Mouse (Mus musculus) myocyte (in vitro differentiated cells): ENCODE data around the gene Glrx. TPM values are rescaled to one million over a fixed set of nuclear protein-coding genes. Genes with fewer than 3 reads are reported as not detected.

Experiments used
- H3K27me3 ChIP-seq: one replicate; pipeline ENCODE4 v1.6.1; 2011; ENCODE audit not compliant: control insufficient read depth, insufficient read depth, insufficient read length
- H3K36me3 ChIP-seq: one replicate; pipeline ENCODE4 v1.6.1; 2011; ENCODE audit not compliant: control insufficient read depth, insufficient read depth
- H3K4me2 ChIP-seq: one replicate; pipeline ENCODE4 v1.6.1; 2011; ENCODE audit warnings: low read depth, control low read depth
- H3K4me3 ChIP-seq: one replicate; pipeline ENCODE4 v1.5.1; 2011; ENCODE audit warnings: mild to moderate bottlenecking, control low read depth, moderate library complexity
- H3K79me2 ChIP-seq: one replicate; pipeline ENCODE4 v1.6.1; 2011; ENCODE audit not compliant: control insufficient read depth, insufficient read depth
- H3ac ChIP-seq: one replicate; pipeline ENCODE4 v1.6.1; 2011; ENCODE audit not compliant: control insufficient read depth, insufficient read length
- CEBPB ChIP-seq: IDR thresholded peaks from 2 replicates; pipeline ENCODE4 v1.6.1; 2011; ENCODE audit warnings: mild to moderate bottlenecking, moderate library complexity; ENCODE audit not compliant: poor library complexity, insufficient read depth, severe bottlenecking
- E2F4 ChIP-seq: IDR thresholded peaks from one replicate; pipeline ENCODE4 v1.6.1; 2011; ENCODE audit warnings: mild to moderate bottlenecking, control low read depth, moderate library complexity; ENCODE audit not compliant: insufficient read depth
- MAX ChIP-seq: IDR thresholded peaks from one replicate; pipeline ENCODE4 v1.6.1; 2011; ENCODE audit warnings: low read depth, mild to moderate bottlenecking, control low read depth
- MYOD1 ChIP-seq, 3 experiments: IDR thresholded peaks; one replicate each; pipeline ENCODE4 v1.6.1; 2011; ENCODE audit warnings: control low read depth in 2 of 3, low read depth in 2 of 3, mild to moderate bottlenecking in 2 of 3, moderate library complexity in 1 of 3; ENCODE audit not compliant: insufficient read length in 2 of 3, control insufficient read depth in 1 of 3
- MYOG ChIP-seq, 3 experiments: IDR thresholded peaks; one replicate each; pipeline ENCODE4 v1.6.1; 2011; ENCODE audit warnings: control low read depth in 2 of 3, low read depth in 2 of 3, mild to moderate bottlenecking in 2 of 3; ENCODE audit not compliant: insufficient read length in 2 of 3, control insufficient read depth in 1 of 3, insufficient read depth in 1 of 3
- POLR2A ChIP-seq: IDR thresholded peaks from one replicate; pipeline ENCODE4 v1.6.1; 2011; ENCODE audit warnings: low read depth, mild to moderate bottlenecking, control low read depth, moderate library complexity; ENCODE audit not compliant: insufficient read length
- POLR2AphosphoS2 ChIP-seq: IDR thresholded peaks from one replicate; pipeline ENCODE4 v1.6.1; 2011; ENCODE audit warnings: low read depth, control low read depth; ENCODE audit not compliant: insufficient read length
- REST ChIP-seq: IDR thresholded peaks from one replicate; pipeline ENCODE4 v1.6.1; 2011; ENCODE audit warnings: mild to moderate bottlenecking, control low read depth, moderate library complexity; ENCODE audit not compliant: insufficient read depth, insufficient read length
- SRF ChIP-seq: IDR thresholded peaks from one replicate; pipeline ENCODE4 v1.6.1; 2011; ENCODE audit warnings: low read depth; ENCODE audit not compliant: control insufficient read depth, insufficient read length
- TCF12 ChIP-seq: IDR thresholded peaks from one replicate; pipeline ENCODE4 v1.6.1; 2011; ENCODE audit warnings: mild to moderate bottlenecking, control low read depth; ENCODE audit not compliant: poor library complexity, insufficient read depth, severe bottlenecking
- TCF3 ChIP-seq: IDR thresholded peaks from one replicate; pipeline ENCODE4 v1.6.1; 2011; ENCODE audit warnings: low read depth, control low read depth; ENCODE audit not compliant: insufficient read length
- USF1 ChIP-seq: IDR thresholded peaks from one replicate; pipeline ENCODE4 v1.6.1; 2011; ENCODE audit warnings: low read depth, mild to moderate bottlenecking, control low read depth, moderate library complexity
- polyA plus RNA-seq: library from polyadenylated mRNA; unstranded; fragments of >200 nt; fragmentation: generic; extraction: Trizol; gene quantifications from one replicate; pipeline ENCODE4 v1.2.1, GENCODE M21; 2012; ENCODE audit warnings: missing spikeins

Gene Glrx
- polyA plus RNA-seq, 1 experiment: 27.5 TPM

DNA sequence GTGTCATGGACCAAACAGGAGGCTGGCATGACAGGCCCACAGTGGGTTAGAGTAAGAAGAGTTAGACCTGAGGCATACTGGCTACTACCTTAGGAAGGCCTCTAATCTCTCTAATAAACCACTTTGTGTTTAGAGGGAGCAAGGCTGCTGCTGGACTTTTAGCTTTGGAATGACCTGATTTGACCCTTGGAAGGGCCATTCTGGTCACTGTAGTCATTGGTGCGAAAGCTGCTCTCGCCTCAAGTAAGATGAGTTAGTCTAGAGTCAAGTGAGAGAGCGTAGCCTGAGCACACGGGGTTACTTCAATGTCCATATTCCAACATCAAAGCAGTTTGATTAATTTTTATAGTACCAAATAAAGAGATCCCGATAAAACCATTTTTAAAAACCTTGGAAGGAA lies 3.7 kb downstream of the Glrx start:
- no peak for TF ChIP-seq POLR2A
- no peak for TF ChIP-seq MYOG (IDR thresholded peaks at IDR 0.05; ENCODE audit: control insufficient read depth in 1 of 3, insufficient read depth in 1 of 3, insufficient read length in 2 of 3, low read depth in 2 of 3)
- TF ChIP-seq SRF: no peak
- TF ChIP-seq E2F4: no peak
- no peak overlapping the region for H3K4me2 ChIP-seq
- H3K36me3 ChIP-seq: peaks cover 4% of the 10 kb centered on the region
- H3K4me3 ChIP-seq: no peak overlapping the region
- peaks cover 20% of the 10 kb centered on the region for H3K79me2 ChIP-seq
- H3ac ChIP-seq: no peak overlapping the region
- no peaks in the 10 kb centered on the region for H3K27me3 ChIP-seq

DNA sequence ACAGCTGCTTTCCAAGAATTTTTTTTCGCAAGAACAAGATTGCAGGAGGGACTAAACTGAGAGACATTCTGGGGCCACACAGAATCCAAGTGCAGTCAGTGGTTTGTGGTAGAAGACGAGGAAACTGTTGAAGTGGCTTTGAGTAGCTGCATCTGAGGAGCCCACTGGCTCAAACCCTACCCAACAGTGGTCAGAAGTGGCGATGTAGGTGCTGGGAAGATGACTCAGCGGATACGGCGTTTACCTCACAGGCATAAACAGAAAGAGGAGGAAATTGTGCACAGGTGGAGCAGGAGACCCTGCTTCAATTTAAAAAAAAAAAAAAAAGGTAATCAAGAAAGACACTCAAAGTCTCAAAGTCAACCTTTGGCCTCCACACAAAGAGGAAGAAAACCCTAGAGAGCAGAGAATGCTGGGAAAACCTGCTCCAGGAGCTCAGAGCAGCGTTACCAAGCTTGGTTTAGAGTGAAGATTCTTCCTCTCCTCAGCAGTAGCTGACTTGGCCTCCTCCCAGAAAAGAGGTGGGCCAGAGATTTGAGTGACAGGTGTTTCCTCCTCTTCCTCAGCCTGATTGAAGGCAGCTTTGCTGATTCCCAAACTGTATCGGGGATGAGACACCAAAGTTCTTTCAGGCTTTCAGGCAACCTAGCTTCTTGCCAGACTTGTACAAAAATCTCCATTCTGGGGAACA lies 4.5 kb downstream of the Glrx start:
- H3K27me3 ChIP-seq: no peaks in the 10 kb centered on the region
- peaks cover 20% of the 10 kb centered on the region for H3K79me2 ChIP-seq
- peaks cover 4% of the 10 kb centered on the region for H3K36me3 ChIP-seq
- H3ac ChIP-seq: no peak overlapping the region
- H3K4me2 ChIP-seq: no peak overlapping the region
- no peak for TF ChIP-seq POLR2A
- no peak for TF ChIP-seq REST
- TF ChIP-seq E2F4: no peak
- no peak for TF ChIP-seq CEBPB
- no peak for TF ChIP-seq MYOD1 (IDR thresholded peaks at IDR 0.05; ENCODE audit: control insufficient read depth in 1 of 3, insufficient read length in 2 of 3, low read depth in 2 of 3)
- no peak for TF ChIP-seq MYOG (IDR thresholded peaks at IDR 0.05; ENCODE audit: control insufficient read depth in 1 of 3, insufficient read depth in 1 of 3, insufficient read length in 2 of 3, low read depth in 2 of 3)
- TF ChIP-seq TCF3: no peak
- TF ChIP-seq MAX: no peak
- TF ChIP-seq SRF: no peak
- TF ChIP-seq POLR2AphosphoS2: no peak
- no peak for TF ChIP-seq USF1
- no peak for TF ChIP-seq TCF12
- H3K4me3 ChIP-seq: no peak overlapping the region

DNA sequence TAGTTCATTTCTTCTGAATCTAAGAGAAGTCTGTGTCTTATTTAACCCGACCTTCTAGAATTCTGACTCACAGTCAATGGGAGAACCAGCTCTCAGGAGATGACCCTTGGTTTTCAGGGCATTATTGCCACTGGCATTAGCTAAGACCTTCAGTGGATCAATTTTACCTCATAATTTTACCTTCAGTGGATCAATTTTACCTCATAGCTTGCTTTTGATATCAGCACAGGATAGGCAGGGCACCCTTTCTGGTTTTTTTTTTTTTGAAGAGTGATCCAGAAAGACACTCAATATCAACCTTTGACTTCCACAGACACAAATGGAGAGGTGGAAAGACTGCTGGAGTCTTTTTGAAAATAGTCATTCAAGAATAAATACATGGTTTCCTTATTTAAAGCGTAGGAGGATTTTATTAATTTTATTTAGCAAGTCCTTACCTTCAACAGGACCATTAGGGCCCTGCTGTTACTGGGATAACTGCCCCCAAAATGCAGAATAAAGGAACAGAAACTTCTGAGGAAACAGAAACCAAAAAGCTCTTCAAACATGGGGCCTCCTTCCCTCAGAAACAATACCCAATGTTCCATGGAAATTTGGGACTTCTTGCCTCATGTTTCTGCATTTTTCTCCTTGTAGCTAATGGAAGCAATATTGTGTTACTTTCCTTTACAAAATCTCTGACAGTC lies 5.3 kb downstream of the Glrx start:
- H3ac ChIP-seq: no peak overlapping the region
- no peak overlapping the region for H3K4me2 ChIP-seq
- H3K79me2 ChIP-seq: peaks cover 20% of the 10 kb centered on the region
- H3K36me3 ChIP-seq: peaks cover 4% of the 10 kb centered on the region
- no peak overlapping the region for H3K4me3 ChIP-seq
- no peaks in the 10 kb centered on the region for H3K27me3 ChIP-seq
- TF ChIP-seq MAX: no peak
- no peak for TF ChIP-seq USF1
- TF ChIP-seq TCF12: no peak
- no peak for TF ChIP-seq CEBPB
- no peak for TF ChIP-seq TCF3
- TF ChIP-seq SRF: no peak
- no peak for TF ChIP-seq POLR2AphosphoS2
- TF ChIP-seq E2F4: no peak

DNA sequence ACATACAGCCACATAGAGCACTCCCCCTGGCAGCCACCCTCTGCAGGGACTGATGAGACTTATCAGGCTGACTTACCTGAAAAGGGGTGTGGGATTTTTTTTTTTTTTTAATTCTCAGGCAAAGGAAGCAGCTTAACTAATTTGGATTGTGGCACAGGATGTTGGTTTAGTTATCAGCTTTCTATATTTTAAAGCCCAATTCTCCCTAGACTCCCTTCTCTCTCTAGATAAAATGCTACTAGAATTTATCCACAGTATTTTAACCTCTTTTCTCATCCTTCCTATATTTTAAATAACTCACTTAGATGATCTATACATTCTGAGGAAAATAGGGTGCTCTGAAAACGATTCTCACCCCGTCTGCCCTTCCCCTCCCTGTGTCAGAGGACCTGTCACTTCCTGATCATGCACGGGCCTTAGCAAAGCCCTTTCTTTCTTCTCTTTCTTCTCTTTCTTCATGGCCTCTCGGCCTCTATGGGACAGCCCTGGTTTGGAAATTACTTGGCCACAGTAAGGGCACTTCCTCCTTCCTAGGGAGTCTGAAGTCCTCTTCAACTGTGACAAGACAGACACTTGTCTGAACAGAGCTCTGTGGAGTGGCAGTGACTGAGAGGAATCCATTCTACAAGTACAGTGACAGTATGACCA lies 6.0 kb downstream of the Glrx start:
- Histone ChIP-seq H3K79me2 (peaks cover 16% of the 10 kb centered on the region), H3K27me3 (no peaks in the 10 kb centered on the region), H3K4me2 (no peak overlapping the region), H3K36me3 (peaks cover 4% of the 10 kb centered on the region), H3K4me3 (no peak overlapping the region), H3ac (no peak overlapping the region)
- TF ChIP-seq REST: no peak
- no peak for TF ChIP-seq USF1
- TF ChIP-seq TCF12: no peak
- no peak for TF ChIP-seq TCF3
- no peak for TF ChIP-seq POLR2A
- TF ChIP-seq E2F4: no peak
- TF ChIP-seq MAX: no peak
- TF ChIP-seq CEBPB: no peak
- TF ChIP-seq POLR2AphosphoS2: no peak
- no peak for TF ChIP-seq MYOG (IDR thresholded peaks at IDR 0.05; ENCODE audit: control insufficient read depth in 1 of 3, insufficient read depth in 1 of 3, insufficient read length in 2 of 3, low read depth in 2 of 3)
- TF ChIP-seq MYOD1 (IDR thresholded peaks at IDR 0.05; ENCODE audit: control insufficient read depth in 1 of 3, insufficient read length in 2 of 3, low read depth in 2 of 3): no peak
- TF ChIP-seq SRF: no peak
